Mouse (Mus musculus) intestine, embryonic 16.5 days (tissue): ENCODE results near the gene Capn2. TPM values are rescaled to one million over a fixed set of nuclear protein-coding genes. Genes with fewer than 3 reads are reported as not detected.

Experiments
- ATAC-seq: fragments of 200-750 bp; cut with Nextera tagmentation; 2 replicates; pipeline ENCODE4 v1.8.0; 2017; ENCODE audit warnings: moderate TSS enrichment, moderate library complexity
- H3K27ac ChIP-seq: fragments of 300-500 bp; sonication (generic); 2 replicates; pipeline ENCODE4 v1.5.1; 2014; ENCODE audit warnings: mild to moderate bottlenecking, low read length
- H3K27me3 ChIP-seq: fragments of 300-500 bp; sonication (generic); replicated peaks from 2 replicates; pipeline ENCODE4 v1.6.1; 2014; ENCODE audit warnings: low read length, control low read depth, mixed read lengths; ENCODE audit not compliant: control insufficient read depth, insufficient read depth
- H3K36me3 ChIP-seq: fragments of 300-500 bp; sonication (generic); 2 replicates; pipeline ENCODE4 v1.6.1; 2014; ENCODE audit warnings: low read length, control low read depth; ENCODE audit not compliant: control insufficient read depth, insufficient read depth
- H3K4me1 ChIP-seq: fragments of 300-500 bp; sonication (generic); 2 replicates; pipeline ENCODE4 v1.6.1; 2014; ENCODE audit warnings: low read length, control low read depth, mixed read lengths; ENCODE audit not compliant: control insufficient read depth, insufficient read depth
- H3K4me2 ChIP-seq: fragments of 300-500 bp; sonication (generic); 2 replicates; pipeline ENCODE4 v1.6.1; 2014; ENCODE audit warnings: low read depth, low read length, control low read depth
- H3K4me3 ChIP-seq: fragments of 300-500 bp; sonication (generic); 2 replicates; pipeline ENCODE4 v1.5.1; 2014; ENCODE audit warnings: mild to moderate bottlenecking, low read length
- H3K9ac ChIP-seq: fragments of 300-500 bp; sonication (generic); 2 replicates; pipeline ENCODE4 v1.6.1; 2014; ENCODE audit warnings: low read depth, low read length
- H3K9me3 ChIP-seq: fragments of 300-500 bp; sonication (generic); 2 replicates; pipeline ENCODE4 v1.6.1; 2016; ENCODE audit warnings: low read length, control low read depth; ENCODE audit not compliant: control insufficient read depth
- WGBS: fragments of 180-500 bp; shearing (Covaris S2); extraction: QIAGEN DNeasy Blood & Tissue Kit; methylation state at CpG from one replicate; pipeline ENCODE4 v1.1.7; 2014; 5-methylcytosine and 5-hydroxymethylcytosine counted together
- polyA plus RNA-seq: library from polyadenylated mRNA; unstranded; fragments of >200 nt; fragmentation: Nextera tagmentation; extraction: Ambion mirVana; gene quantifications from 2 replicates; pipeline ENCODE4 v1.2.1, GENCODE M21; 2015

Capn2 gene
- 74.8 and 77.0 TPM in 2 replicates for polyA plus RNA-seq

- under 1% methylated on average over 84 of the region's 84 CpGs for WGBS
- no peaks in the 10 kb centered on the region for H3K27me3 ChIP-seq
- H3K4me2 ChIP-seq = peak within 1 kb of the TSS; percentile 84
- peak within 1 kb of the TSS; percentile 87 for H3K4me3 ChIP-seq
- H3K9me3 ChIP-seq = no peaks in the 10 kb centered on the region
- H3K27ac ChIP-seq = peak within 1 kb of the TSS; percentile 89
- H3K9ac ChIP-seq = peak within 1 kb of the TSS; percentile 96
- ATAC-seq = peak; percentile 94
- H3K4me1 ChIP-seq = peaks cover 27% of the 10 kb centered on the region
- H3K36me3 ChIP-seq = no peaks in the 10 kb centered on the region; the same call in 1 of the 2 replicates
Observed at GRCm38 (mm10) chr1:182516758-182517676, at the start of gene Capn2. Gene Capn2, minus strand, starts transcription at chr1:182517608.

- peaks cover 17% of the 10 kb centered on the region for H3K4me1 ChIP-seq
- H3K4me3 ChIP-seq = no peak overlapping the region
- no peaks in the 10 kb centered on the region for H3K36me3 ChIP-seq
- no peak overlapping the region for H3K4me2 ChIP-seq
- H3K9ac ChIP-seq = no peak overlapping the region
- 84% methylated on average over 6 of the region's 6 CpGs for WGBS
- ATAC-seq = no peak
- H3K27me3 ChIP-seq = no peaks in the 10 kb centered on the region
- H3K9me3 ChIP-seq = no peaks in the 10 kb centered on the region
- peak overlapping the region; percentile 31; the same call in 1 of the 2 replicates for H3K27ac ChIP-seq
Observed at GRCm38 (mm10) chr1:182565351-182565835, 48.0 kb upstream of the Capn2 start.

DNA sequence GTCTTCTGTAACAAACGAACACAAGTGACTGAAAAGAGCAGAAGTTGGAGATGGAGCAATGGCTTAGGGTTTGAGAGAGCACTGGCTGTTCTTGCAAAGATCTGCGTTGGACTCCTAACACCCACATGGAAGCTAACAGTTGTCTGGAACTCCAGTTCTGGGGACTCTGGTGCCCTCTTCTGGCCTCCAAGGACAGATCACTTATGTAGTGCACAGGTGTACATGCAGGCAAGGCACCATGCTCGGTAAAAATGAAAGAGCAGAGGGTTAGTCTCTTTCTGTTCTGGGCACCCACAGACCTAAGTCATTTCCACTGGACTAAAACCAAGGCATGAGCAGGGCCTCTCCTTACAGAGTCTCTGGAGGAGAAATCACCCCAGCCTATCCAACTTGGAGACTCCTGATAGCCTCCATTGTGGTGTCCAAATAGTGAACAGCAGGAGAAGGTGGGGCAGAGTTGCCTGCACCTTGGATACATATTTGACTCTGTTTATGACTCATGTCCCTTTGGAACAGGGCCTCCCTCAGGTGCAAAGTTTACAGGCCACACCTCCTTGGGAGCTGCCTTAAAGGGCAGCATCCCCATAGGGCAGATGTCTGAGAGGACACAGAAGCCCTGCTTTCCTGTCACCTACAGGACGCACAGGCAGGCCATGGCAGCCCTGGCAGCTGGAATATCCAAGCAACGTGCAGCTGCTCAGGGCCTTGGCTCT lies 47.2 kb upstream of the Capn2 start, which contains the start of gene Capn8:
Gene Capn8, plus strand, starts transcription at position 600 of the 713 bp plus-strand sequence.
- H3K27me3 ChIP-seq = no peaks in the 10 kb centered on the region
- peaks cover 17% of the 10 kb centered on the region for H3K4me1 ChIP-seq
- no peak within 1 kb of the TSS for H3K4me2 ChIP-seq
- H3K9me3 ChIP-seq = no peaks in the 10 kb centered on the region
- no peaks in the 10 kb centered on the region for H3K36me3 ChIP-seq
- no peak within 1 kb of the TSS for H3K4me3 ChIP-seq
- no peak within 1 kb of the TSS for H3K9ac ChIP-seq
- H3K27ac ChIP-seq = peak within 1 kb of the TSS; percentile 52
- ATAC-seq = peak; percentile 89
- WGBS = 58% methylated on average over 5 of the region's 5 CpGs

DNA sequence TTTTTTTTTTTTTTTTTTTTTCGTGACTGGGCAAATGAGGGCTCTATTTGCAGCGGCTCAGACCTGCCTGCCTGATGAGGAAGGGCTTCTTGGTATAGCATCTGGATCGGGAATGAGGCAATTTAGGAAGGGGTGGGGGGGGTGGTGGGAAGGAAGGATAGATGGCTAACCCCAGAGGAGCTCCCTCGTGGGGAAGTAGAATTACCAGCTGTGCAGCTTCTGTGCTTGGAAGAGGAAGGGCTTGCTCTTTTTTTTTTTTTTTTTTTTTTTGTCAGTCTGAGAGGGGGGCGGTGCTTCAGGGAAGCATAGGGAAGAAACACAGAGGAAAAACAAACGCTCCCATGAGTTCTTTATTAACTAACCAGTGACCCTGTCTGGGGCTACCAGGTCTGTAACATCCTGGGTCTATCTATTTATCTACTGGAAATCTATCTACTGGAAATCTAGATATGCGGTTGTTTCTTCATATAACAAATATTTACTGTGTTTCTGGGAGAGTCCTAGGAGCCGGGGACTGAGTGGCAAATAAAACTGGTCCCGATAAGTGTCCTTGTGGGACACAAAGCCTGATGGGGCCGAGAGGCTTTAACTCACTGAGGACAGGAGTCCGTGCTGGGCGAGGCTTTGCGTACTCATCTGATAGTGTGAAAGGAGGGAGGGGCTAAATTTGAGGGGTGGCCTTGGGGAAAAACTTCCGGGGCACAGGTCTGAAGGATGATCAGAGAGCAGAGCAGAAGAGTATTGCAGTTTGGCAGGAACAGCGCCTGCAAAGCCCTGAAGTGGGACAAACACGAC lies 45.4 kb upstream of the Capn2 start:
- H3K4me3 ChIP-seq = 0 out of 2 replicates have a peak overlapping the region, but pooled peaks have one; percentile 4
- no peaks in the 10 kb centered on the region for H3K27me3 ChIP-seq
- peak overlapping the region; percentile 47 for H3K27ac ChIP-seq
- 26% methylated on average over 16 of the region's 16 CpGs for WGBS
- H3K9me3 ChIP-seq = no peaks in the 10 kb centered on the region
- no peaks in the 10 kb centered on the region for H3K36me3 ChIP-seq
- peak overlapping the region; percentile 30 for H3K4me2 ChIP-seq
- 0 out of 2 replicates have a peak overlapping the region, but pooled peaks have one; percentile 32 for H3K9ac ChIP-seq
- peaks cover 17% of the 10 kb centered on the region for H3K4me1 ChIP-seq
- ATAC-seq = peak; percentile 52

- Histone ChIP-seq H3K9ac (0 out of 2 replicates have a peak overlapping the region, but pooled peaks have one; percentile 4), H3K27me3 (no peaks in the 10 kb centered on the region), H3K27ac (0 out of 2 replicates have a peak overlapping the region, but pooled peaks have one; percentile 5), H3K4me3 (no peak overlapping the region), H3K4me2 (peak overlapping the region; percentile 30), H3K36me3 (no peaks in the 10 kb centered on the region), H3K9me3 (no peaks in the 10 kb centered on the region), H3K4me1 (peaks cover 17% of the 10 kb centered on the region)
- no peak for ATAC-seq
- WGBS = 73% methylated on average over 11 of the region's 11 CpGs
Observed at GRCm38 (mm10) chr1:182561945-182562514, 44.6 kb upstream of the Capn2 start.

DNA sequence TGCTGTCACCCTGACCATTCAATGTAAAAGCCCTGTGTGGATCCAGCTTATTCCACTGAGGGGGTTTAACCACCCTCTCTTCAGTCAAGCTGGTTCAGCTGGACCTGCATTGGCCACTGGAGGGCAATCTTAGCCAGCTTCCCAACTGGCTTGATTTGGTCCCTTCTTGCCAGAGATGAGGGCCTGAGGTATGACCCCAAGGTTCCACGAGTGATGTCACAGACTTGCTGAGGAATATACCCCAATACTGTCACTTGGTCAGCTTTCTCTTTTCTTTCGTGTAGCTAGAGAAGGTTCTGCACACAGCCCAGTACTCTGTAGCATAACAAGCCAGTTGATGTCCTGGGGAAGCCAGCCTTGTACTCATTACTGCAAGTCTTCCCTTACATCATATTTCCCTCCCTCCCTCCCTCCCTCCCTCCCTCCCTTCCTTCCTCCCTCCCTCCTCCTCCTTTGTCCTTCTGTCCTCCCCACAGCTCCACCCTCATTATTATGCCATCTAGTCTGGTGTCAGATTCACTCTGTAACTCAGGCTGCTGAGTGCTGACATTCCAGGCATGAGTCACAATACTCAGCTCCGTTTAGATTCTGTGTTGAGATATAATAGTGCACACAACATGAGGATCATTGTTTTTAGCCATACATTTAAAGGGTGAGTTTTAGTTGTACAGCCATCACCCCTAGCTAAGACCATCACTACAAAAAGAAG lies 43.1 kb upstream of the Capn2 start:
- peaks cover 17% of the 10 kb centered on the region for H3K4me1 ChIP-seq
- H3K36me3 ChIP-seq = no peaks in the 10 kb centered on the region
- ATAC-seq = no peak
- no peak overlapping the region for H3K4me2 ChIP-seq
- H3K27ac ChIP-seq = no peak overlapping the region
- no peaks in the 10 kb centered on the region for H3K9me3 ChIP-seq
- no peaks in the 10 kb centered on the region for H3K27me3 ChIP-seq
- H3K4me3 ChIP-seq = no peak overlapping the region
- WGBS = 14% methylated on average over 3 of the region's 3 CpGs
- no peak overlapping the region for H3K9ac ChIP-seq

DNA sequence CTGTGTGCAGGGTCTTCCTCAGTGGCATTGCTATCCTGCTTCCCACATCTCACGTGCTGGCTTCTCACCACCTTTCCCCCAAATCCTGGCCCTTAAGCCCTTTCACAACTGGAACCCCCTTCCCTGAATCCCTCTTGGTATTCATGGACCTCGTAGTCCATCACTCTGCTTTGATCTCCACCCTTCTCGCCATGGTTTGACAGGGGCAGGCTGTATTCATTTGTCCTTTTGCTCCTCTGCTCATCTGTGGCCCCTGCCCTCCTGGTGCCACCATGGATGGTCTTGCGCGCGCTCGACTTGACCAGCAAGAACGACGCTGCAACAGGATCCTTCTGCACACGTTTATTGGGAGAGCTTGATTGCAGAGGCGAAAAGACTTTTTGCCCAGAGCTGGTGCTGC lies 42.1 kb upstream of the Capn2 start:
- no peak for ATAC-seq
- H3K4me3 ChIP-seq = no peak overlapping the region
- 89% methylated on average over 10 of the region's 11 CpGs for WGBS
- no peak overlapping the region for H3K4me2 ChIP-seq
- peaks cover 17% of the 10 kb centered on the region for H3K4me1 ChIP-seq
- H3K27ac ChIP-seq = no peak overlapping the region
- H3K9me3 ChIP-seq = no peaks in the 10 kb centered on the region
- H3K36me3 ChIP-seq = no peaks in the 10 kb centered on the region
- H3K9ac ChIP-seq = no peak overlapping the region
- H3K27me3 ChIP-seq = no peaks in the 10 kb centered on the region

DNA sequence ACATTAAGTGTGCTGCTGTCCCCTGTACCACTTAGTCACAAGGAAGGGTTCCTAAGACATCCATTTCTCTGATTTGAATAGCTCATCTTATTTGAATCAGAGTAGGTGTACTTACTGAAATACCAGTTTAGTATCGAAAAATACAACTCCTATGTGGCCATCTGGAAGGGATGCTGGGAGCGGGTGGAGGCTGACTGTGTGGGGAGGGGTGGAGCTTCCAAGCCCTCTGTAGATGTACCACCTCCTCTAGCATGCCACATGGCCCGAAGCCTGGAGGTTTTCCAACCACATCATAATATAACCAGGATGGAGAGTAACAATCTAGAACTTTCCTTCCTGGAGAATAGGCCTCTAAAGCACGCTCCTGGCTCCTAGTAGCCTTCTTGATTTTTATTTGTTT lies 40.9 kb upstream of the Capn2 start:
- Histone ChIP-seq H3K27ac (no peak overlapping the region), H3K9ac (no peak overlapping the region), H3K4me3 (no peak overlapping the region), H3K36me3 (no peaks in the 10 kb centered on the region), H3K4me1 (peaks cover 11% of the 10 kb centered on the region), H3K4me2 (no peak overlapping the region), H3K27me3 (no peaks in the 10 kb centered on the region), H3K9me3 (no peaks in the 10 kb centered on the region)
- no peak for ATAC-seq
- WGBS = 78% methylated on average over 4 of the region's 4 CpGs
